Mouse (Mus musculus) kidney, adult 8-10 months (tissue): ENCODE data around the gene Zfhx3.

ENCODE experiments used
- DNase-seq, 2 experiments: peaks; one replicate each; pipeline ENCODE4 v3.0.0; 2022

Zfhx3 gene

GRCm38 (mm10) chr8:108868259-108869090 lies 926.0 kb downstream of the Zfhx3 start:
- DNase-seq, result no peak

- DNase-seq, result no peak
These were observed 927.0 kb downstream of the Zfhx3 start for GRCm38 (mm10) chr8:108869420-108869819.

GRCm38 (mm10) chr8:108869935-108870334 lies 927.5 kb downstream of the Zfhx3 start:
- DNase-seq, result no peak

- no peak for DNase-seq
These were observed 927.9 kb downstream of the Zfhx3 start for GRCm38 (mm10) chr8:108870371-108870770.

- no peak for DNase-seq
These were observed 933.3 kb downstream of the Zfhx3 start for GRCm38 (mm10) chr8:108875722-108876121.

GRCm38 (mm10) chr8:108880101-108880500 lies 937.7 kb downstream of the Zfhx3 start:
- DNase-seq, result no peak

GRCm38 (mm10) chr8:108881336-108881735 lies 938.9 kb downstream of the Zfhx3 start:
- no peak for DNase-seq

GRCm38 (mm10) chr8:108882073-108882472 lies 939.6 kb downstream of the Zfhx3 start:
- no peak for DNase-seq

- no peak for DNase-seq
These were observed 940.9 kb downstream of the Zfhx3 start for GRCm38 (mm10) chr8:108883381-108883780.

GRCm38 (mm10) chr8:108884947-108885346 lies 942.5 kb downstream of the Zfhx3 start:
- no peak for DNase-seq

GRCm38 (mm10) chr8:108885450-108885849 lies 943.0 kb downstream of the Zfhx3 start:
- DNase-seq, result peak; percentile 26 to 56

- DNase-seq, result no peak
These were observed 943.4 kb downstream of the Zfhx3 start for GRCm38 (mm10) chr8:108885861-108886260.

- peak; percentile 62 to 84 for DNase-seq
These were observed 944.3 kb downstream of the Zfhx3 start for GRCm38 (mm10) chr8:108886599-108887255.

- DNase-seq, result no peak
These were observed 944.8 kb downstream of the Zfhx3 start for GRCm38 (mm10) chr8:108887256-108887615.

GRCm38 (mm10) chr8:108887890-108888289 lies 945.4 kb downstream of the Zfhx3 start:
- no peak for DNase-seq

GRCm38 (mm10) chr8:108888924-108889323 lies 946.5 kb downstream of the Zfhx3 start:
- no peak for DNase-seq

- no peak for DNase-seq
These were observed 947.0 kb downstream of the Zfhx3 start for GRCm38 (mm10) chr8:108889406-108889805.

- DNase-seq, result peak in 1 of 2 experiments; percentile 16
These were observed 951.8 kb downstream of the Zfhx3 start for GRCm38 (mm10) chr8:108894287-108894686.

- DNase-seq, result peak; percentile 76 to 80
These were observed 954.3 kb downstream of the Zfhx3 start for GRCm38 (mm10) chr8:108896468-108897346.

- no peak for DNase-seq
These were observed 955.1 kb downstream of the Zfhx3 start for GRCm38 (mm10) chr8:108897347-108898100.

GRCm38 (mm10) chr8:108899251-108899771 lies 956.9 kb downstream of the Zfhx3 start:
- DNase-seq, result no peak

GRCm38 (mm10) chr8:108900541-108900940 lies 958.1 kb downstream of the Zfhx3 start:
- no peak for DNase-seq
